8 mouse cellular contexts compared by ENCODE assay signal in the genomic region with DNA sequence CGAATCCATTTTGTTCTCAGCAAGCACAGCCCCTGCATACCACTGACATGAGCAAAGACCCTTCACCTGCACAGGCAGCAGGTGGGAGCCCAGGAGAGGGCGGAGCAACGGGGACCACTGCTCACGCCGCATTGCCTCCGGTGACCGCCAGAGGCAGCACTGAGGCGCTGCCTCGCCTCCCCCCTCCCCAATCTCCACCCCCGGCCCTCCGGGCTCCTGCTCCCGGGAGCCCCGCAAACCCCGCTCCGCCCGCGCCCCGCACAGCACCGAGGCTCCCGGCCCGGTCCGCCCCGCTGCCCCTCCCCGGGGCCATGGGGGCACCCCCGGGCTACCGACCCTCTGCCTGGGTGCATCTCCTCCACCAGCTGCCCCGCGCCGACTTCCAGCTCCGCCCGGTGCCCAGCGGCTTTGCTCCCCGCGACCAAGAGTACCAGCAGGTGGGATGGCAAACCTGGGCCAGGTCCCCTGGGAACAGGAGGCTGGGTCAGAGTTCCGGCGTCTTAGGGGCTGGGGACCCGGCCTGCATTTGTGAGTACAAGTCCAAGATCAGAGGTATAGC. TPM values are rescaled to one million over a fixed set of nuclear protein-coding genes. Genes with fewer than 3 reads are reported as not detected.
DNase-seq lines count a peak whose midpoint lies in the region; ATAC-seq and TF ChIP-seq lines count a peak whose summit lies in the region.

A gene (plus strand): TSS at position 65 of the 559 bp plus-strand sequence.

- under 1% methylated on average over 36 of the region's 37 CpGs for WGBS in heart, embryonic 13.5 days
- WGBS in forebrain, embryonic 13.5 days: under 1% methylated on average over 30 of the region's 37 CpGs
- WGBS in stomach, embryonic 15.5 days: under 1% methylated on average over 37 of the region's 37 CpGs

- H3K4me2 ChIP-seq in heart, embryonic 13.5 days: peak within 1 kb of the TSS; percentile 70
- peak within 1 kb of the TSS; percentile 77 for H3K4me2 ChIP-seq in forebrain, embryonic 13.5 days
- H3K4me2 ChIP-seq in stomach, embryonic 15.5 days: peak within 1 kb of the TSS; percentile 78

- intact Hi-C loops in heart, postnatal 10 days (cut with DNase I): no loop called here

- peak within 1 kb of the TSS; percentile 51 for H3K4me3 ChIP-seq in heart, embryonic 13.5 days
- H3K4me3 ChIP-seq in forebrain, embryonic 13.5 days: peak within 1 kb of the TSS; percentile 81
- peak within 1 kb of the TSS; percentile 48 for H3K4me3 ChIP-seq in stomach, embryonic 15.5 days (replicated peaks)

- no peaks in the 10 kb centered on the region for H3K36me3 ChIP-seq in heart, embryonic 13.5 days
- H3K36me3 ChIP-seq in forebrain, embryonic 13.5 days (ENCODE audit: poor library complexity, severe bottlenecking): no peaks in the 10 kb centered on the region
- H3K36me3 ChIP-seq in stomach, embryonic 15.5 days: no peaks in the 10 kb centered on the region

- TF ChIP-seq POLR2A in brain, embryonic 14.5 days (IDR thresholded peaks at IDR 0.05; ENCODE audit: borderline replicate concordance, extremely low read depth, insufficient read depth, insufficient read length, poor library complexity, severe bottlenecking): 0 out of 2 replicates have a peak, but pooled peaks have one; percentile 36

- peaks cover 13% of the 10 kb centered on the region; the same call in 1 of the 2 replicates for H3K4me1 ChIP-seq in heart, embryonic 13.5 days
- H3K4me1 ChIP-seq in forebrain, embryonic 13.5 days: peaks cover 52% of the 10 kb centered on the region
- peaks cover 8% of the 10 kb centered on the region; the same call in 1 of the 2 replicates for H3K4me1 ChIP-seq in stomach, embryonic 15.5 days

- no peak for ATAC-seq in heart, embryonic 13.5 days (ENCODE audit: extremely low read depth, insufficient number of reproducible peaks, low FRiP score, low TSS enrichment)
- peak; percentile 5; the same call in 1 of the 2 replicates for ATAC-seq in forebrain, embryonic 13.5 days
- peak; percentile 72 for ATAC-seq in megakaryocyte progenitor cell, adult 5-6 weeks (replicated peaks; ENCODE audit: poor library complexity)
- ATAC-seq in stomach, embryonic 15.5 days (ENCODE audit: insufficient read depth, low FRiP score, low read depth): no peak

- H3K9me3 ChIP-seq in heart, embryonic 13.5 days: no peaks in the 10 kb centered on the region
- no peaks in the 10 kb centered on the region for H3K9me3 ChIP-seq in forebrain, embryonic 13.5 days (replicated peaks)
- no peaks in the 10 kb centered on the region for H3K9me3 ChIP-seq in stomach, embryonic 15.5 days

- peak within 1 kb of the TSS; percentile 72 for H3K9ac ChIP-seq in heart, embryonic 13.5 days
- peak within 1 kb of the TSS; percentile 94 for H3K9ac ChIP-seq in forebrain, embryonic 13.5 days
- H3K9ac ChIP-seq in stomach, embryonic 15.5 days: peak within 1 kb of the TSS; percentile 34

- no peak within 1 kb of the TSS for H3K27ac ChIP-seq in heart, embryonic 13.5 days (replicated peaks)
- peak within 1 kb of the TSS; percentile 96 for H3K27ac ChIP-seq in forebrain, embryonic 13.5 days
- H3K27ac ChIP-seq in stomach, embryonic 15.5 days: no peak within 1 kb of the TSS

- peak; percentile 97 for TF ChIP-seq CTCF in brain, embryonic 14.5 days (IDR thresholded peaks at IDR 0.05; ENCODE audit: borderline replicate concordance, extremely low read depth, insufficient read depth, insufficient read length)

- peaks cover 72% of the 10 kb centered on the region for H3K27me3 ChIP-seq in heart, embryonic 13.5 days (replicated peaks)
- H3K27me3 ChIP-seq in forebrain, embryonic 13.5 days: no peaks in the 10 kb centered on the region
- H3K27me3 ChIP-seq in stomach, embryonic 15.5 days (replicated peaks): peaks cover 13% of the 10 kb centered on the region

- no peak for DNase-seq in heart, postnatal 10 days
- DNase-seq in brain, embryonic 14.5 days (ENCODE audit: low read depth): peak; percentile 64
- DNase-seq in layer of hippocampus, adult 18-20 months (ENCODE audit: low spot score in 2 of 2): peak in 1 of 2 experiments; percentile 77
- no peak for DNase-seq in ovary, postnatal 10 days (ENCODE audit: low spot score)

RNA-seq across cellular contexts. Expression of the gene that starts here (rescaled TPM):
- 0.88 and 1.0 TPM in 2 replicates for polyA plus RNA-seq in heart, embryonic 13.5 days (2015; fragmentation: Nextera tagmentation; extraction: Ambion mirVana)
- total RNA-seq in heart, postnatal 10 days (2021): 1 to 10 TPM; 1.4 to 2.3 TPM
- polyA plus RNA-seq in brain, embryonic 14.5 days (2012; rRNA removed): 239 and 253 TPM in 2 replicates
- 121 and 149 TPM in 2 replicates for polyA plus RNA-seq in forebrain, embryonic 13.5 days (2015; fragmentation: Nextera tagmentation; extraction: Ambion mirVana)
- total RNA-seq in layer of hippocampus, adult 18-20 months (2021): 100 to 1,000 TPM; 572 to 597 TPM
- 0.12 and 0.39 TPM in 2 replicates for total RNA-seq in megakaryocyte progenitor cell, adult 5-6 weeks (2015)
- total RNA-seq in megakaryocyte progenitor cell, adult 5-6 weeks (2017): 0.17 TPM in 1 of 2 replicates, not detected in the other
- 12.7 and 15.1 TPM in 2 replicates for polyA plus RNA-seq in stomach, embryonic 15.5 days (2015; fragmentation: Nextera tagmentation; extraction: Ambion mirVana)

Comparison
In these comparisons a context has a peak if more than half of its experiments do, and no peak if none do; other contexts are left out.
1. RNA of the gene that starts here (total RNA-seq): 572 to 597 TPM in layer of hippocampus, adult 18-20 months; 1.4 to 2.3 TPM in heart, postnatal 10 days and 0.12 to 0.39 TPM in megakaryocyte progenitor cell, adult 5-6 weeks; every median in the first group is over 100 times any median in the second.
2. Peak in ATAC-seq in megakaryocyte progenitor cell, adult 5-6 weeks; RNA of the gene not detected or under 1 TPM.
3. H3K9ac ChIP-seq: peak in every context shown above with its lines; median percentile 94 in forebrain, embryonic 13.5 days; 72 in heart, embryonic 13.5 days; 34 in stomach, embryonic 15.5 days.
4. Peak in every context shown above with its lines, with median percentiles within 50 percentile points of each other: H3K4me2 ChIP-seq and H3K4me3 ChIP-seq.